Mouse (Mus musculus): Measurements from ENCODE around the gene Mtus2. TPM values are rescaled to one million over a fixed set of nuclear protein-coding genes. Genes with fewer than 3 reads are reported as not detected.

The Mtus2 gene
- polyA plus RNA-seq, 1 experiment = 22.5 TPM

DNA sequence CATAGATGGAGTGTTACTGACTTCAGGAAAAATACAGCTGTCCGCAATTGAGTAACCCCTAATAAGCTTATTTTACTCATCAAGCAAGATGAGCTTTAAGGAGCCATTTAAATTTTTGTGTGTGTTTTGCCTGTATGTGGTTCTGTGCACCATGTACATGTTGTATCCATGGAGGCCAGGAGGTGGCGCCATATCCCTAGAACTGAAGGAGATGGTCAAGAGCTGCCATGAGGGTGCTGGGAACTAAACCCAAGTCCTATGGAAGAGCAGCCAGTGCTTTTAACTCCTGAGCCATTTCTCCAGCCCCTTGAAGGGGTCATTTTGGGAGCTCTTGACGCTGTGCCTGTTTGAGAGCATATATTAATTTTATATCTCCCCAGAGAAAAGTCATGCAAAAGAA is 122.6 kb downstream of the Mtus2 start:
- no peak for TF ChIP-seq POLR2A (IDR thresholded peaks at IDR 0.05; ENCODE audit: extremely low read depth, insufficient read depth, low read length)
- TF ChIP-seq CTCF (IDR thresholded peaks at IDR 0.05; ENCODE audit: extremely low read depth, insufficient read depth, low read length) = no peak
- Histone ChIP-seq H3K27ac (ENCODE audit: insufficient read depth, low read length) (no peak overlapping the region), H3K4me3 (ENCODE audit: insufficient read depth, low read length) (no peak overlapping the region), H3K4me1 (ENCODE audit: control insufficient read depth, insufficient read depth, low read length) (no peaks in the 10 kb centered on the region)

- Histone ChIP-seq H3K4me3 (ENCODE audit: insufficient read depth, low read length) (no peak overlapping the region), H3K4me1 (ENCODE audit: control insufficient read depth, insufficient read depth, low read length) (no peaks in the 10 kb centered on the region), H3K27ac (ENCODE audit: insufficient read depth, low read length) (no peak overlapping the region)
- TF ChIP-seq CTCF (IDR thresholded peaks at IDR 0.05; ENCODE audit: extremely low read depth, insufficient read depth, low read length) (no peak), POLR2A (IDR thresholded peaks at IDR 0.05; ENCODE audit: extremely low read depth, insufficient read depth, low read length) (no peak)
These were observed 126.4 kb downstream of the Mtus2 start for GRCm38 (mm10) chr5:148083541-148083940.

- TF ChIP-seq CTCF (IDR thresholded peaks at IDR 0.05; ENCODE audit: extremely low read depth, insufficient read depth, low read length) = no peak
- no peak for TF ChIP-seq POLR2A (IDR thresholded peaks at IDR 0.05; ENCODE audit: extremely low read depth, insufficient read depth, low read length)
- Histone ChIP-seq H3K4me3 (ENCODE audit: insufficient read depth, low read length) (no peak overlapping the region), H3K27ac (ENCODE audit: insufficient read depth, low read length) (no peak overlapping the region), H3K4me1 (ENCODE audit: control insufficient read depth, insufficient read depth, low read length) (peaks cover under 1% of the 10 kb centered on the region; the same call in 1 of the 2 replicates)
These were observed 127.6 kb downstream of the Mtus2 start for GRCm38 (mm10) chr5:148084766-148085165.

DNA sequence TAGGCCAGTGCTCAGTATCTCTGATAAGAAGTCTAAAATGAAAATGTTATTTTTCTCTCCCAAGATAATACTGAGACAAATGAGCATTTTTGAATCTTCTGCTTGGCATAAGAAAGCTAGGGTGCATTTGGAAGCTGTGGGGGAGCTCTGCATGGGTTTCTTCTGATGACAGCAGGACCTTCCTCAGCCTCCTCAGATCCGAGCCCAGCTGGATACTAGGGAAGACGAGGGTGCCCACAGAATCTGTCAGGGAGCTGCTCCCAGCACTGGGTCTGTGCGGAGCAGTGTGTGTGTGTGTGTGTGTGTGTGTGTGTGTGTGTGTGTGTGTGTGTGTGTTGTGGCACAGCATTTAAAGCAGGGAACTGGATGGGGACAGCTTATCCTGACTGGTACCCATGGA is 130.7 kb downstream of the Mtus2 start:
- no peak for TF ChIP-seq CTCF (IDR thresholded peaks at IDR 0.05; ENCODE audit: extremely low read depth, insufficient read depth, low read length)
- no peak for TF ChIP-seq POLR2A (IDR thresholded peaks at IDR 0.05; ENCODE audit: extremely low read depth, insufficient read depth, low read length)
- Histone ChIP-seq H3K27ac (ENCODE audit: insufficient read depth, low read length) (no peak overlapping the region), H3K4me1 (ENCODE audit: control insufficient read depth, insufficient read depth, low read length) (peaks cover 5% of the 10 kb centered on the region; the same call in 1 of the 2 replicates), H3K4me3 (ENCODE audit: insufficient read depth, low read length) (no peak overlapping the region)

GRCm38 (mm10) chr5:148090191-148090821 is 133.2 kb downstream of the Mtus2 start:
- Histone ChIP-seq H3K4me1 (ENCODE audit: control insufficient read depth, insufficient read depth, low read length) (peaks cover 5% of the 10 kb centered on the region; the same call in 1 of the 2 replicates), H3K4me3 (ENCODE audit: insufficient read depth, low read length) (no peak overlapping the region), H3K27ac (ENCODE audit: insufficient read depth, low read length) (peak overlapping the region; percentile 45; the same call in 1 of the 2 replicates)
- TF ChIP-seq POLR2A (IDR thresholded peaks at IDR 0.05; ENCODE audit: extremely low read depth, insufficient read depth, low read length) = no peak
- no peak for TF ChIP-seq CTCF (IDR thresholded peaks at IDR 0.05; ENCODE audit: extremely low read depth, insufficient read depth, low read length)

DNA sequence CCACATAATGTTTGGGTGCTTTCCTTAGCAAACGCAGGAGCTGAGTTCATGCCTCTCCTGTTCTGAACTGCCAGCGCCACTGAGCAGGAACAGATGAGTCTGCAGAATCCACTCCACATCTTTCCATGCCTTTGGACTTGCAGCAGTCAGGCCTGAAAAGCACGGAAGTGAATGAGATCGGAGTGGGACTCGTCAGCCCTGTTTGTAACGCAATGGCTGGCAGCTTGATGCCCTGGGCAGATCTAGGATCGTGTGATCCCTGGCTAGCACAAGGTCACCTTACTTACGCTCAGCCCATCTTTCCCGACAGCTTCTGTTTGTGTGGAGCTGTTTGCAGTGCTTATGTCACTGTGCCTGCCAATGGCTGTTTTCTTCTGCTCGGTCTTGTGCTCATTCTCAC is 137.5 kb downstream of the Mtus2 start:
- TF ChIP-seq POLR2A (IDR thresholded peaks at IDR 0.05; ENCODE audit: extremely low read depth, insufficient read depth, low read length) = no peak
- TF ChIP-seq CTCF (IDR thresholded peaks at IDR 0.05; ENCODE audit: extremely low read depth, insufficient read depth, low read length) = no peak
- Histone ChIP-seq H3K4me3 (ENCODE audit: insufficient read depth, low read length) (no peak overlapping the region), H3K27ac (ENCODE audit: insufficient read depth, low read length) (no peak overlapping the region), H3K4me1 (ENCODE audit: control insufficient read depth, insufficient read depth, low read length) (peaks cover 5% of the 10 kb centered on the region; the same call in 1 of the 2 replicates)

GRCm38 (mm10) chr5:148099356-148099755 is 142.2 kb downstream of the Mtus2 start:
- TF ChIP-seq CTCF (IDR thresholded peaks at IDR 0.05; ENCODE audit: extremely low read depth, insufficient read depth, low read length) (no peak), POLR2A (IDR thresholded peaks at IDR 0.05; ENCODE audit: extremely low read depth, insufficient read depth, low read length) (no peak)

DNA sequence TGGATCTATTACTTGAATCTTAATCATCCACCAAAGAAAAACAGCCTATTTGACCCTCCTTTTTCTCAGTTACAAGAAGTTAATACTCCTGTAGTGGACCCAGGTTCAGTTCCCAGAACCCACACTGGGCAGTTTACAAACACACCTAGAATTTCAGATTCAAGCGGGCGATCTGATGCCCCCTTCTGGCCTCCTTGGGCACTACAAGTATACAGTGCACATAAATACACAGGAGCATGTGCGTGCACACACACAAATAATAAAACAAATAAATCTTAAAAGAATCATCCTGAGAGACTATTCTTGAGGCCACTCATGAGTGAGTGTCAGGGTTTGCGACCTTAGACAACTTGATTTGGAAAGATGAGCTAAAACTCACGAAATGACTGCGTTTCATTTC is 150.2 kb downstream of the Mtus2 start:
- no peaks in the 10 kb centered on the region; the same call in none of the 2 replicates for H3K4me1 ChIP-seq (ENCODE audit: control insufficient read depth, insufficient read depth, low read length)

More at GRCm38 (mm10) chr5:148099356-148099755, 142.2 kb downstream of the Mtus2 start:
- Histone ChIP-seq H3K27ac (ENCODE audit: insufficient read depth, low read length) (no peak overlapping the region), H3K4me3 (ENCODE audit: insufficient read depth, low read length) (no peak overlapping the region), H3K4me1 (ENCODE audit: control insufficient read depth, insufficient read depth, low read length) (no peaks in the 10 kb centered on the region; the same call in 1 of the 2 replicates)

DNA sequence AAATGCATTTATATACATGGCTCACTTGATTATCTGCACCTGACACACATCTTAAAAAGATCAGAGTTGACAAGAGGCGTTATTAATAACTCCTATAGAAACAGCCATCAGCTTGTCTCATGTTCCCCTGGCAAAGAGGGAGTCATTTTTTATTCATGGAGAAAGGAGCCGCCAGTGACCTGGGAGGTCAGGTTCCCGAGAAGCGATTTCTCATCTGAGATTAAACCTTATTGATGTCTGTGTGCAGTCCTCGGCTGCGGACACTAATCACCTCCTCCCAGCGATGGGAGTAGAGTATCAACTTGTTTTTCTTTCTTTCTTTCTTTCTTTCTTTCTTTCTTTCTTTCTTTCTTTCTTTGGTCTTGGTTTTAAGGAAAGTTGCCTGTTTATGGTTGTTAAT is 150.8 kb downstream of the Mtus2 start:
- TF ChIP-seq POLR2A (IDR thresholded peaks at IDR 0.05; ENCODE audit: extremely low read depth, insufficient read depth, low read length) = no peak
- TF ChIP-seq CTCF (IDR thresholded peaks at IDR 0.05; ENCODE audit: extremely low read depth, insufficient read depth, low read length) = no peak
- H3K4me3 ChIP-seq (ENCODE audit: insufficient read depth, low read length) = no peak overlapping the region
- H3K4me1 ChIP-seq (ENCODE audit: control insufficient read depth, insufficient read depth, low read length) = no peaks in the 10 kb centered on the region; the same call in none of the 2 replicates
- no peak overlapping the region for H3K27ac ChIP-seq (ENCODE audit: insufficient read depth, low read length)

More for the DNA sequence above, 150.2 kb downstream of the Mtus2 start:
- Histone ChIP-seq H3K27ac (ENCODE audit: insufficient read depth, low read length) (no peak overlapping the region), H3K4me3 (ENCODE audit: insufficient read depth, low read length) (no peak overlapping the region)
- 0 out of 2 replicates have a peak, but pooled peaks have one; percentile 0 for TF ChIP-seq CTCF (IDR thresholded peaks at IDR 0.05; ENCODE audit: extremely low read depth, insufficient read depth, low read length)
- no peak for TF ChIP-seq POLR2A (IDR thresholded peaks at IDR 0.05; ENCODE audit: extremely low read depth, insufficient read depth, low read length)

GRCm38 (mm10) chr5:148108314-148108713 is 151.2 kb downstream of the Mtus2 start:
- TF ChIP-seq CTCF (IDR thresholded peaks at IDR 0.05; ENCODE audit: extremely low read depth, insufficient read depth, low read length) = no peak
- no peak for TF ChIP-seq POLR2A (IDR thresholded peaks at IDR 0.05; ENCODE audit: extremely low read depth, insufficient read depth, low read length)
- no peak overlapping the region for H3K27ac ChIP-seq (ENCODE audit: insufficient read depth, low read length)
- no peaks in the 10 kb centered on the region; the same call in none of the 2 replicates for H3K4me1 ChIP-seq (ENCODE audit: control insufficient read depth, insufficient read depth, low read length)

More at GRCm38 (mm10) chr5:148108314-148108713, 151.2 kb downstream of the Mtus2 start:
- H3K4me3 ChIP-seq (ENCODE audit: insufficient read depth, low read length) = no peak overlapping the region

Measured in cortical plate, adult 2 months (tissue).